Mouse (Mus musculus) liver, adult 2 months (tissue): ENCODE results near the gene Myadm. TPM values are rescaled to one million over a fixed set of nuclear protein-coding genes. Genes with fewer than 3 reads are reported as not detected.

Experiments
- DNase-seq: peaks from one replicate; pipeline ENCODE4 v3.0.0-alpha.2; 2011; ENCODE audit warnings: low read depth, low spot score; ENCODE audit errors: extremely low read depth
- H3K27ac ChIP-seq: fragments of 200-500 bp; replicated peaks from 2 replicates; pipeline ENCODE4 v1.5.1; 2012; ENCODE audit warnings: low read depth, mild to moderate bottlenecking, control low read depth, inconsistent platforms, low read length; ENCODE audit not compliant: insufficient read depth
- H3K27me3 ChIP-seq: fragments of 200-500 bp; 2 replicates; pipeline ENCODE4 v1.6.1; 2012; ENCODE audit warnings: mild to moderate bottlenecking, moderate library complexity, low read length, inconsistent platforms; ENCODE audit not compliant: control insufficient read depth, insufficient read depth
- H3K36me3 ChIP-seq: fragments of 200-500 bp; 2 replicates; pipeline ENCODE4 v1.6.1; 2012; ENCODE audit warnings: low read length, inconsistent platforms; ENCODE audit not compliant: control insufficient read depth, insufficient read depth
- H3K4me1 ChIP-seq: fragments of 200-500 bp; 2 replicates; pipeline ENCODE4 v1.6.1; 2011; ENCODE audit warnings: low read length; ENCODE audit not compliant: control insufficient read depth, insufficient read depth
- H3K4me3 ChIP-seq: fragments of 200-500 bp; 2 replicates; pipeline ENCODE4 v1.5.1; 2011; ENCODE audit warnings: low read depth, mild to moderate bottlenecking, control low read depth, low read length, moderate library complexity; ENCODE audit not compliant: insufficient read depth
- H3K79me2 ChIP-seq: fragments of 200-500 bp; 2 replicates; pipeline ENCODE4 v1.6.1; 2012; ENCODE audit warnings: inconsistent platforms, mild to moderate bottlenecking, low read length, moderate library complexity; ENCODE audit not compliant: control insufficient read depth, insufficient read depth
- H3K9ac ChIP-seq: fragments of 200-500 bp; 2 replicates; pipeline ENCODE4 v1.6.1; 2012; ENCODE audit warnings: low read depth, mild to moderate bottlenecking, control low read depth, inconsistent platforms, low read length
- CTCF ChIP-seq: fragments of 200-500 bp; IDR thresholded peaks from 2 replicates; pipeline ENCODE4 v1.5.1; 2011; ENCODE audit warnings: low read depth, low read length, control low read depth
- POLR2A ChIP-seq: fragments of 200-500 bp; IDR thresholded peaks from 2 replicates; pipeline ENCODE4 v1.6.1; 2011; ENCODE audit warnings: low read length, control low read depth; ENCODE audit not compliant: insufficient read depth; ENCODE audit errors: extremely low read depth
- WGBS: fragments of 180-500 bp; shearing (Covaris S2); methylation state at CpG from one replicate; pipeline ENCODE4 v1.1.7; 2018; 5-methylcytosine and 5-hydroxymethylcytosine counted together
- polyA plus RNA-seq: library from polyadenylated mRNA; depleted of rRNA; stranded (reverse); fragments of >200 nt; gene quantifications from 2 replicates; pipeline ENCODE4 v1.2.3, GENCODE M21; 2012; rRNA removed
- total RNA-seq: library from RNA; depleted of rRNA; stranded (reverse); fragments of >200 nt; gene quantifications from 2 replicates; pipeline ENCODE4 v1.2.3, GENCODE M21; 2014; rRNA removed

Gene Myadm
- total RNA-seq (6.6 and 9.6 TPM in 2 replicates), polyA plus RNA-seq (54.8 and 63.0 TPM in 2 replicates)

DNA sequence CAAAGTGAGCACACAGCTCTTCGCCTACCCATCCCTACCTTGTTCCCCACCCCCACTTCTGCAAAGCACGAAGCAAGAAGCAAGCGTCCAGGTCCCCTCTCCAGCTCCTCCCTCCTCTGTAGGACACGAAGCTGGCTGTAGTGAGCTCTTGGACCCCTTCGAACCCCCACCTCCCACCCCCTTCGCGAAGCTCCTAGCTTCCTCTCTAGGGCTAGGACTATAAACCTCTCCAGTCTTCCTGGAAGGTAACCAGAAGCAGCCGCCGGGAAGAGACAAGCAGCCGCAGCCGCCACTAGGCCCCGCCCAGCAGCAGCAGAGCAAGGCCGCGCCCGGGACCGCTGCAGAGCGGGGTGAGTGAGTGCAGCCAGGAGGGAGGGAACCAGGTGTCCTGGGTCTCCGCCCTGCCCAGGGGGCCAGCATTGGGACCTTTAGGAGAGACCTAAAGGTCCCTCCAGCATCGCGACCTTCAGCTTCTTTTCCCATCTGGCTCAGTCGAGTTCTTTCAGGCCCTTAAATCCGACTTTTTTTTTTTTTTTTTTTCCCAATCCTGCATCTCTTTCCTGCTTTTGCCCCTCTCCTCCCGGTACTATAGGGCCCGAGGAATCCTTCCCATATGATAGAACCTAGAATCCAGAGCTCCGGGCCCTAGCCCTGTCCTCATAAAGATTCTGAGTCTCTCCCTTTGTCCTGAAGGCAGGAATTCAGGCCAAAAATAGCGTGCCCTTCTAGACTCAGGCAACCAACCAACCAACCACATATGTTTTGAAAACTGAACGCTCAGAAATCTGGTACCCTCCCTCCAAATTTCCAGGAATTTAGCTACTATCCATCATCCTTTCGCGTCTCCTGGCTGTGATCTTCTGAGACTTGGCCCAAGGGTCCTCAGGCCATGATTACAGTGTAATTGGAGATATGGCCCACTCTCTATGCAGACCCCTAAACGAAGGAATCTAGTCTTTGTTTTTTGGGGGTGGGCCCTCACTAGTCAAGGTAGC lies at the start of gene Myadm, which contains the start of gene Prkcg:
Gene Myadm (plus strand): TSS at position 105 of the 995 bp plus-strand sequence.
Gene Prkcg (plus strand): TSS at position 204 of the 995 bp plus-strand sequence.
- H3K27ac ChIP-seq = peak within 1 kb of the TSS; percentile 54
- peak within 1 kb of the TSS; percentile 31 for H3K4me3 ChIP-seq
- peak within 1 kb of the TSS; percentile 61 for H3K9ac ChIP-seq
- WGBS = 3% methylated on average over 30 of the region's 30 CpGs
- no peaks in the 10 kb centered on the region for H3K36me3 ChIP-seq
- peak; percentile 53 for DNase-seq
- peaks cover 16% of the 10 kb centered on the region for H3K4me1 ChIP-seq
- no peaks in the 10 kb centered on the region for H3K27me3 ChIP-seq
- TF ChIP-seq CTCF (no peak), POLR2A (peak; percentile 35; the same call in 1 of the 2 replicates)
- peaks cover 9% of the 10 kb centered on the region for H3K79me2 ChIP-seq

GRCm38 (mm10) chr7:3239193-3239592 lies 49.7 kb upstream of the Myadm start:
- no peak overlapping the region for H3K9ac ChIP-seq
- no peaks in the 10 kb centered on the region for H3K27me3 ChIP-seq
- no peak for TF ChIP-seq POLR2A
- peak; percentile 10; the same call in 1 of the 2 replicates for TF ChIP-seq CTCF
- no peaks in the 10 kb centered on the region for H3K36me3 ChIP-seq
- no peak for DNase-seq
- H3K4me1 ChIP-seq = peaks cover 6% of the 10 kb centered on the region; the same call in 1 of the 2 replicates
- H3K4me3 ChIP-seq = no peak overlapping the region
- no peak overlapping the region for H3K27ac ChIP-seq
- WGBS = 92% methylated on average over 2 of the region's 2 CpGs
- H3K79me2 ChIP-seq = no peaks in the 10 kb centered on the region

DNA sequence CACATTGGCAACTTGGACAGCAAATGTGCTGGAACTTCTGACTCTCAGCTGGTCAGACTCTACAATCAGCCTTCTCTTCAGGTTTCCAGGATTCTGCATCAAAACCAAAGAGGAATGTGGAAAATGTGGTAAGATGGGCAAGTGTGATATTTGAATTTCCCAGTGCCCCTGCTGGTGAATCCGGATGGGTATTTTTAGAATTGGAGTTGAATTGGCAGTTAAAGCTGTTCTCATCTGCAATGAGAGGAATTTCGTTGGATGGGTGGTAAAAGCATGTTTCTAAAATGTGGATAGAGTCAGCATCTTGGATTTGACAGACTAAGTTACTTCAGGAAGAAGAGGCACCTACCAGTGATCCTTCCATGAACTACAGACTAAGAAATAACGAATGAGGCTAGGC lies 28.2 kb upstream of the Myadm start:
- no peak for DNase-seq

GRCm38 (mm10) chr7:3261446-3261845 lies 27.4 kb upstream of the Myadm start:
- Histone ChIP-seq H3K4me3 (no peak overlapping the region), H3K9ac (no peak overlapping the region), H3K79me2 (no peaks in the 10 kb centered on the region), H3K27me3 (no peaks in the 10 kb centered on the region), H3K4me1 (no peaks in the 10 kb centered on the region), H3K27ac (no peak overlapping the region), H3K36me3 (no peaks in the 10 kb centered on the region)
- no peak for DNase-seq
- WGBS = 76% methylated on average over 4 of the region's 4 CpGs
- no peak for TF ChIP-seq CTCF
- TF ChIP-seq POLR2A = no peak

More for the DNA sequence above, 28.2 kb upstream of the Myadm start:
- H3K36me3 ChIP-seq = no peaks in the 10 kb centered on the region
- 76% methylated on average over 3 of the region's 3 CpGs for WGBS
- H3K27ac ChIP-seq = no peak overlapping the region
- H3K4me1 ChIP-seq = no peaks in the 10 kb centered on the region
- H3K9ac ChIP-seq = no peak overlapping the region
- H3K27me3 ChIP-seq = no peaks in the 10 kb centered on the region
- H3K4me3 ChIP-seq = no peak overlapping the region
- H3K79me2 ChIP-seq = no peaks in the 10 kb centered on the region
- TF ChIP-seq POLR2A (no peak), CTCF (no peak)

DNA sequence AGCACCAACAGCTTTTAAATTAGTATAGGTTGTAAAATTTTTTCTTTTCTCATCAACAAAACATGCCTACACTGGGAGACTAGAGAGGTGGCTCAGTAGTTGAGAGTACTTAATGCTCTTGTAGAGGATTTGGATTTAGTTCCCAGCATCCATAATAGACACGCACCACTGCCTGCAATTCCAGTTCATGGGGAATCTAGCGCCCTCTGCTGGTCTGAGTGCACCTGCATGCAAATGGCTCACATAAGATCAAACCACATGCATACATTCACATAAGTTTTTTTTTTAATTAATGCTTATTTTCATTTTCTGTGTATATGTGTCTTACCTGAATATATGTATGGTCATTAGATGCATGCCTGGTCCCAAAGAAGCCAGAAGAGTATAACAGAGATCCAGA lies 26.1 kb upstream of the Myadm start:
- 35% methylated on average over 2 of the region's 2 CpGs for WGBS
- peak; percentile 53 for DNase-seq
- Histone ChIP-seq H3K79me2 (no peaks in the 10 kb centered on the region), H3K27ac (no peak overlapping the region), H3K4me1 (no peaks in the 10 kb centered on the region), H3K9ac (no peak overlapping the region), H3K36me3 (no peaks in the 10 kb centered on the region), H3K4me3 (no peak overlapping the region), H3K27me3 (no peaks in the 10 kb centered on the region)
- TF ChIP-seq CTCF (peak; percentile 77), POLR2A (no peak)
